Mouse (Mus musculus) forebrain, postnatal 0 days (tissue): ENCODE data around the gene Lcorl. TPM values are rescaled to one million over a fixed set of nuclear protein-coding genes. Genes with fewer than 3 reads are reported as not detected.

Source experiments
- ATAC-seq: fragments of 200-750 bp; cut with Nextera tagmentation; 2 replicates; pipeline ENCODE4 v1.8.0; 2017; ENCODE audit warnings: mild to moderate bottlenecking, moderate library complexity
- DNase-seq: peaks from one replicate; pipeline ENCODE4 v3.0.0-alpha.2; 2015
- H3K27ac ChIP-seq: fragments of 300-500 bp; sonication (generic); 2 replicates; pipeline ENCODE4 v1.5.1; 2014; ENCODE audit warnings: low read depth, mild to moderate bottlenecking, antibody characterized with exemption, low read length, moderate library complexity, mixed read lengths
- H3K27me3 ChIP-seq: fragments of 300-500 bp; sonication (generic); 2 replicates; pipeline ENCODE4 v1.6.1; 2014; ENCODE audit warnings: mild to moderate bottlenecking, low read length, mixed read lengths; ENCODE audit not compliant: insufficient read depth
- H3K36me3 ChIP-seq: fragments of 300-500 bp; sonication (generic); 2 replicates; pipeline ENCODE4 v1.6.1; 2014; ENCODE audit warnings: mild to moderate bottlenecking, moderate library complexity; ENCODE audit not compliant: insufficient read depth
- H3K4me1 ChIP-seq: fragments of 300-500 bp; sonication (generic); 2 replicates; pipeline ENCODE4 v1.6.1; 2014; ENCODE audit warnings: antibody characterized with exemption; ENCODE audit not compliant: insufficient read depth
- H3K4me2 ChIP-seq: fragments of 300-500 bp; sonication (generic); 2 replicates; pipeline ENCODE4 v1.6.1; 2014; ENCODE audit warnings: low read depth, mild to moderate bottlenecking, moderate library complexity
- H3K4me3 ChIP-seq: fragments of 300-500 bp; sonication (generic); 2 replicates; pipeline ENCODE4 v1.5.1; 2014; ENCODE audit warnings: low read depth, low read length, mixed read lengths
- H3K9ac ChIP-seq: fragments of 300-500 bp; sonication (generic); 2 replicates; pipeline ENCODE4 v1.6.1; 2014; ENCODE audit warnings: mild to moderate bottlenecking
- H3K9me3 ChIP-seq: fragments of 300-500 bp; sonication (generic); 2 replicates; pipeline ENCODE4 v1.6.1; 2016; ENCODE audit warnings: low read length
- CTCF ChIP-seq: sonication (generic); IDR thresholded peaks from 2 replicates; pipeline ENCODE4 v1.5.1; 2016; ENCODE audit warnings: antibody characterized with exemption, control low read depth, low read depth
- WGBS: fragments of 180-500 bp; shearing (Covaris S2); extraction: QIAGEN DNeasy Blood & Tissue Kit; methylation state at CpG from one replicate; pipeline ENCODE4 v1.1.7; 2014; 5-methylcytosine and 5-hydroxymethylcytosine counted together
- polyA plus RNA-seq: library from polyadenylated mRNA; unstranded; fragments of >200 nt; fragmentation: Nextera tagmentation; extraction: Ambion mirVana; gene quantifications from 2 replicates; pipeline ENCODE4 v1.2.1, GENCODE M21; 2015
- total RNA-seq: library from RNA; depleted of rRNA; stranded (reverse); fragments of >200 nt; gene quantifications from 2 replicates; pipeline ENCODE4 v1.2.3, GENCODE M21; 2014

Lcorl gene
- total and polyA plus RNA-seq, 2 experiments from 2014 or later: 60.4 to 81.4 TPM

DNA sequence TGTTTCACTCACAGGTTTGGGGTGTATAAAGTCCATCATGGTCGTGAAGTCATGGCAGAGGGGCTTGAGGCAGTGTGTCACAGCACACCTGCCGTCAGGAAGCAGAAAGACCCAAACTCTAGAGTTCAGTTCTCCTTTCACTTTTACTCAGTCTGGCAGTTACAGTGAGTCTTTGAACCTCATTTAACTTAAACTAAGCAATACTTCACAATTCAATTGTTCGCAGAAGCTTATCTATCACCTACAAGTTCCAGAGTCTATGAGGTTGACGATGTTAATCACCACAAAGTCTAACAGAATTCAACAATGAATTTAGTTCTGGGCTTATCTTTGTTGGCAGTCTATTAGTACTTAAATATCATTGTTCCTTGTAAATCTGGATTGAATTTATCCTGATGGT is 45.9 kb downstream of the Lcorl start:
- H3K9me3 ChIP-seq: no peaks in the 10 kb centered on the region
- H3K4me2 ChIP-seq: no peak overlapping the region
- no peaks in the 10 kb centered on the region for H3K4me1 ChIP-seq
- DNase-seq (no peak), ATAC-seq (no peak)
- no peak overlapping the region for H3K27ac ChIP-seq
- WGBS: 97% methylated on average over 4 of the region's 4 CpGs
- H3K4me3 ChIP-seq: no peak overlapping the region
- no peaks in the 10 kb centered on the region for H3K36me3 ChIP-seq
- TF ChIP-seq CTCF: no peak
- no peaks in the 10 kb centered on the region for H3K27me3 ChIP-seq
- no peak overlapping the region for H3K9ac ChIP-seq

DNA sequence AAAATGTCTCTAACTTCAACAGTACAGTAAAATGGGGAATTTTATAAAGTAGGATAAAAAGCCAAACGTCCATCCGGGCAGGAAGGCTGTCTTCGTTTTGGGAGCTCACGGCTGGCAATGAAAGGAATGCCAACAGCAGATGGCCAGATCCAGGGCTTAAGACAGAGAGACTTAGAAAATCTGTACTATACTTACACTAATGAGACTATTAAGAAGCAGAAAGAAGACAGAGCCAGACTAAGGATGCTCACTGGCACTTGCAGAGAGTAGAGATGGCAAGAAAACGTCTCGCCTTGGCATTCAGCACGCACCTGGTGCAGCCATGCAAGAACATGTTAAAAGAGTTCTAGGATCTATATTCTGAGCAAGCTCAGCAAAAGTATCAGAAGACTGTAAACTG is 65.6 kb downstream of the Lcorl start:
- ATAC-seq (peak; percentile 38; the same call in 1 of the 2 replicates), DNase-seq (peak; percentile 10)
- no peaks in the 10 kb centered on the region for H3K4me1 ChIP-seq
- H3K27ac ChIP-seq: no peak overlapping the region
- no peak overlapping the region for H3K9ac ChIP-seq
- H3K4me3 ChIP-seq: no peak overlapping the region
- no peaks in the 10 kb centered on the region for H3K27me3 ChIP-seq
- 45% methylated on average over 7 of the region's 7 CpGs for WGBS
- no peak for TF ChIP-seq CTCF
- H3K36me3 ChIP-seq: no peaks in the 10 kb centered on the region
- no peak overlapping the region for H3K4me2 ChIP-seq
- H3K9me3 ChIP-seq: no peaks in the 10 kb centered on the region

DNA sequence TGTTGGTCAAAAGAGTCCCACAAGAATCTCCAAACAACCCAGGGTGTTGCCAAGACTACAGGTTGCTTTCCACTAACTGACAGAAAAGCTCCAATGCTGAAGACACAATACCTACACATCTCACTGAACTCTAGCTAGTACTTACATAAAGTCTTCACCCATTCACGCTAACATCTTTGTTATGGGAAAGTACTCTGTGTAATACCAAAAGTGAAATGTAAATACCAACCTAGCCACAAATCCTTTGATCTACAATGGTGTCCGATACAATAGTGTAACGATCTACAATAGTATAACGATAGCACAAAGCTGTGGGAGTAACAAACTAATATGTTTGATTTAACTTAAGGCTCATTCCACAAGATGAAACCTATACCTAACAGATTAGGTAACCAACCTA is 67.2 kb downstream of the Lcorl start:
- H3K4me1 ChIP-seq: no peaks in the 10 kb centered on the region
- H3K9me3 ChIP-seq: no peaks in the 10 kb centered on the region
- DNase-seq (no peak), ATAC-seq (no peak)
- H3K27me3 ChIP-seq: no peaks in the 10 kb centered on the region
- TF ChIP-seq CTCF: no peak
- WGBS: 99% methylated on average over 4 of the region's 4 CpGs
- no peak overlapping the region for H3K27ac ChIP-seq
- no peak overlapping the region for H3K9ac ChIP-seq
- H3K36me3 ChIP-seq: no peaks in the 10 kb centered on the region
- no peak overlapping the region for H3K4me2 ChIP-seq
- H3K4me3 ChIP-seq: no peak overlapping the region

DNA sequence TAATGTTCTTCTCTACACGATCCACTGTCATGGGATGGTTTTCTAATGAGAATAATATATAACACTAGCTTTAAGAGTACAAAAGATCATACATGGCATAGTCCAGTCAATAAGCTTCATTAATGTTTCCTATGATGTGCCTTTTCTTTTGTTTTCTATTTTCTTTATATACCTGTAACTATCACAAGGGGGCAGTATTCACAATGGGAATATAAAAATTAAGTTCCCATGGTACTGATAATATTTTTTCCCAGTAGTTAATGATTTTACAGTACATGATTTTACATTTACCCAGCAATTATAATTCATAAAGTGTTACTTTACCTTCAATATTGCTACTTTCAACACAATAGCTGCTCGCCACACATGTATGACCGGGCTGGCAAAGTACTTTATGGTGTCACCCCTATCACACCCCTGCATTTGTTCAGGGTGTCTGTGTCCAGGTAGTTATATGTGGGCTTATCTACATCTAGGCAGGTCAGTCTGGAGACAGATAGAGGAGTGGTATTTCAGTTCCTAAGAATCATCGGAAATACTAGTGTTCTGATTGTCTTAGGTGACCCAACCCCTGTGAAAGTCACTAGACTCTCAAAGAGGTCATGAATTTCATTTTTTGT is 99.8 kb downstream of the Lcorl start:
- DNase-seq (peak; percentile 10), ATAC-seq (no peak)

DNA sequence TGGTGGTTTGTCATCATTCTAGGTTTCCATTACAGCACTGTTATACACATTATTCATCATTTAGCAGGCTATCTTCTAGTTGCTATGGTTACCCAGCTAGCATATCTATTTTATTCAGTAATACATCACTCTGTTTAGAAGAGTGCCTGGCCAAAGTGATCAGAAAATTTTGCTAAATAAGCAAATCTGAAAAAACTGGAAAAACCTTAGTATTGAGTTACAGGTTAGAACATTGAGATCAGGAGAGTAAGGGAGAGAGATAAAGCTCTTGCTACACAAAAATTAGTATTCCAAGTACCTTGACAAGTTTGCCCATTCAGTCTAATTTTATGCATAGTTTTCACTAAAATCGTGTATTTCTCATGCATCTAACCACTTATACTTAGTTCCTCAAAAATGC is 119.5 kb downstream of the Lcorl start:
- H3K4me3 ChIP-seq: no peak overlapping the region
- H3K9me3 ChIP-seq: no peaks in the 10 kb centered on the region
- no peak overlapping the region for H3K4me2 ChIP-seq
- no peak for DNase-seq
- no peaks in the 10 kb centered on the region for H3K27me3 ChIP-seq
- no peak overlapping the region for H3K27ac ChIP-seq
- 80% methylated on average over 1 of the region's 1 CpGs for WGBS
- H3K36me3 ChIP-seq: 0 out of 2 replicates have a peak, but pooled peaks cover 4% of the 10 kb centered on the region
- ATAC-seq: peak; percentile 45
- no peaks in the 10 kb centered on the region for H3K4me1 ChIP-seq
- H3K9ac ChIP-seq: no peak overlapping the region
- TF ChIP-seq CTCF: no peak

More for the DNA sequence above, 99.8 kb downstream of the Lcorl start:
- Histone ChIP-seq H3K4me2 (no peak overlapping the region), H3K9ac (no peak overlapping the region), H3K4me1 (no peaks in the 10 kb centered on the region), H3K27me3 (no peaks in the 10 kb centered on the region), H3K9me3 (no peaks in the 10 kb centered on the region), H3K36me3 (no peaks in the 10 kb centered on the region), H3K4me3 (no peak overlapping the region), H3K27ac (no peak overlapping the region)
- TF ChIP-seq CTCF: peak; percentile 47
- WGBS: 92% methylated on average over 4 of the region's 4 CpGs

DNA sequence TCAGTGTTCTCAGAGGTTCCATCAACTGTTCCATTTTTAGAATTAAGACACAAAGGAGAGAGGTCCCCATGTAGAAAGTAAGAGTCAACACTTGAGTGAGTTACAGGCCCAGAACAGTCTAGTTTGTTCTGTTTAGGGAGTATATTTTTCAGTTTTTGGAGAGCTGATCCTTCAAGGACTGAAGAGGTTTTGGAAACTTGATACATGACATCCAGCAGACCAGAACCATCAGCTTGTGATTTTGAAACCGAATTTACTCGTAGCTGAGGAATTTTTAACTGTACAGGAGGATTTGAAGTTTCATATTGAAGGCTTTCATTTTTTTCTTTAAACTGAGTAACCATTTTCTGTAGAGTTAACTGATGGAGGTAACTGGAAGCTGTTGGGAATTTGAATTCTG is 123.7 kb downstream of the Lcorl start:
- Histone ChIP-seq H3K4me3 (no peak overlapping the region), H3K36me3 (no peaks in the 10 kb centered on the region), H3K27me3 (no peaks in the 10 kb centered on the region), H3K9me3 (no peaks in the 10 kb centered on the region), H3K27ac (no peak overlapping the region), H3K9ac (no peak overlapping the region), H3K4me1 (no peaks in the 10 kb centered on the region), H3K4me2 (no peak overlapping the region)
- 96% methylated on average over 2 of the region's 2 CpGs for WGBS
- no peak for TF ChIP-seq CTCF
- no peak for ATAC-seq
- no peak for DNase-seq

DNA sequence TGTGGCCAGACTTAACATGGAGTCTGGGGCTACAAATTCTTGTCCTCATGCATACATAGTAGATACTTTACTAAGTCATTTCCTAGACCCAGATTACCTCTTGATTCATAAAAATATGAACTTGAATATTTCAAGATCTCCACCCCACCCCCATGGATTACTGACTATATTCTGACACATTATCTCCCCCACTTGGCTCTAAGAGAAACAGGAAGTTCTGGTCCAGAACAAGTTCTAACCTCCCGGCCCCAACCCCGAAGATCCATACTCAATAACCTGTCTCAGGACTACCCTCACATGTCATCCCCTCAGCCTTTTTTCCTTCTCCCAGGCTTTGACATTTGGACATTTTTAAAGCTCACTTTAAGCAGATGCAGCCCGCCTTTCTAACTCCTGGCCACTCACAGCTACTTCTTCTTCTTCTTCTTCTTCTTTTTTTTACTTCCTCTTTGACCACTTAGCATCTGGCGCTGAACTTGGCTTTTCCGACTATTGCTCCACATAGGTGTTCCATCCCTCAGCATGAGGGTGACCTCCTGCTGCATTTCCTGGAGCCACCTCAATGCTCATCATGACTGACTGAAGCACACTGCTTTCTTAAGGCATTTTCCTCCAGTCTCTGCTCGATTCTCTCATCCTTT is 138.4 kb downstream of the Lcorl start:
- no peak for DNase-seq

More for the DNA sequence above, 138.4 kb downstream of the Lcorl start:
- Histone ChIP-seq H3K4me1 (no peaks in the 10 kb centered on the region), H3K4me3 (no peak overlapping the region), H3K9ac (no peak overlapping the region), H3K4me2 (no peak overlapping the region), H3K36me3 (no peaks in the 10 kb centered on the region), H3K9me3 (no peaks in the 10 kb centered on the region), H3K27ac (no peak overlapping the region), H3K27me3 (no peaks in the 10 kb centered on the region)
- no peak for ATAC-seq
- 94% methylated on average over 6 of the region's 6 CpGs for WGBS
- no peak for TF ChIP-seq CTCF
